23 mouse cellular contexts compared by ENCODE assay signal in the genomic region with DNA sequence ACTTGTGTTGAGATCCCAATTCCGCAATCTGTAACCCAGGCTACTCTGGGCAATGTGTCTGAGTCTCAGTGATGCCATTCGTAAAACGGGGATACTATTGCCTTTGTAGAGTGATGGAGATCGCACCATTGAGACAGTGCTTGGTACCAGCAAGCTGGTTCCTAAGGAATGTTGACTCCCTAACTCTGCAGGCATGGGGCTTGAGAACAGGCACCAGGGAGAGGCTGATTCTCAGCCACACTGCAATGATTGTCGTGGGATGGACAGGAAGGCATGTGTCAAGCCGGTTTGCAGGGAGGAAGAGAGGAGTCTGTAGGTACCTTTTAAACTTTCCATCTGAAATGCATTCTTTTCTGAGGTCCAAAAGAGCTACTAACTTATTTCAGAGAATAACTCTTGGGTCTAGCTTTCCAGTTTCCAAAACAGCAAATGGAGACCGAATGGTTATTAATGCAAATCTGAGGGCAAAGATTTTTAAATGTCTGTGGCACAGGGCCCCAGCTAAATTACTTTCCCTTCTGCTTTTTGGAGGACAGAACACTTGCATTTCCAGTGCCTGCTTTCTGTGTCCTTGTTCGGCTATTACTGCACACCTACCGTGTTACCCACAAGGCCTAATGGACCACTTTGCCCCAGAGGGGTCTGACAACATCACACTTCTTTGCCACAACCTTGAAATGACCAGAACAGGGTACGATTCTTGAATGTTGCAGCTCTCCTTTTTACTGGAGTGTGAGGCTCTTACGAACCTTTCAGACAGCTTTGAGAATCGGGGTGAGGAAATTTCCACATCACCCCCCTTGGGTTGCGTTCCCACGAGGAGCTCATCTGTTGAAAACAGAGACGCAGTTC. TPM values are rescaled to one million over a fixed set of nuclear protein-coding genes. Genes with fewer than 3 reads are reported as not detected.
DNase-seq lines count a peak whose midpoint lies in the region; ATAC-seq and TF ChIP-seq lines count a peak whose summit lies in the region.
"Had no signal": no experiment of that assay in that cellular context is flagged by ENCODE, and none has a peak within 500 bp of the region (broad histone marks: within the 10 kb centered on the region; RNA-seq: fewer than 3 reads in every experiment).

No protein-coding gene starts in this region.

- no peak overlapping the region for H3K27ac ChIP-seq in kidney, embryonic 14.5 days (ENCODE audit: low read depth, low read length)
- no peak overlapping the region for H3K27ac ChIP-seq in CH12.LX (ENCODE audit: insufficient read depth, low read depth)
- H3K27ac ChIP-seq: embryonic facial prominence, embryonic 12.5 days; forebrain, embryonic 12.5 days; heart, embryonic 13.5 days had no signal

- peaks cover 44% of the 10 kb centered on the region for H3K9me3 ChIP-seq in kidney, embryonic 14.5 days (ENCODE audit: control insufficient read depth, low read length)
- H3K9me3 ChIP-seq in CH12.LX (replicated peaks; ENCODE audit: low read length): peaks cover 26% of the 10 kb centered on the region

- no peaks in the 10 kb centered on the region for H3K79me2 ChIP-seq in CH12.LX (replicated peaks; ENCODE audit: control insufficient read depth, extremely low read depth, insufficient read depth, poor library complexity, severe bottlenecking)

- H3K4me2 ChIP-seq in kidney, embryonic 14.5 days (replicated peaks; ENCODE audit: low read depth, low read length): no peak overlapping the region
- peak overlapping the region; percentile 14 for H3K4me2 ChIP-seq in CH12.LX (ENCODE audit: insufficient read depth, low read depth, poor library complexity, severe bottlenecking)
- H3K4me2 ChIP-seq: embryonic facial prominence, embryonic 12.5 days; forebrain, embryonic 12.5 days; heart, embryonic 13.5 days had no signal

- WGBS in kidney, embryonic 14.5 days: 80% methylated on average over 15 of the region's 15 CpGs

- no peak overlapping the region for H3K4me3 ChIP-seq in kidney, embryonic 14.5 days (ENCODE audit: low read length)
- peak overlapping the region in 1 of 3 experiments; percentile 5 for H3K4me3 ChIP-seq in CH12.LX (replicated peaks in 1 of 3; ENCODE audit: low read depth in 2 of 3, low read length in 2 of 3, poor library complexity in 1 of 3)
- H3K4me3 ChIP-seq: embryonic facial prominence, embryonic 12.5 days; forebrain, embryonic 12.5 days; heart, embryonic 13.5 days had no signal

- TF ChIP-seq POLR2A in CH12.LX (IDR thresholded peaks at IDR 0.05; ENCODE audit: low read depth, low read length): no peak

- in situ Hi-C loops in CH12.LX (cut with MboI; ENCODE audit: low pct_ligation_motif_present, low pct_unique_long_range_greater_than_20kb, low sequenced_read_pairs): loop anchor here (10.0 to 25.0 kb wide), 2 partner anchors 149 to 321 kb away; a partner anchor contains a TSS

- peak; percentile 17 for DNase-seq in kidney, postnatal 14 days
- DNase-seq in A20 (ENCODE audit: low read depth, low spot score) (peak; percentile 97), CH12.LX (ENCODE audit: extremely low read depth) (peak; percentile 90)
- no peak for DNase-seq in cerebellum, adult 11-12 months
- no peak for DNase-seq in thymus, postnatal 10 days (ENCODE audit: low spot score in 2 of 2)
- DNase-seq: adrenal gland, adult 2 months; adrenal gland, postnatal 36 days; cerebellum, adult 8-10 months; cerebellum, postnatal 14 days had no signal

- peak in 1 of 2 experiments; percentile 4; a peak in 1 of 4 replicates for TF ChIP-seq CTCF in CH12.LX (conservative IDR thresholded peaks at IDR 0.05 in 1 of 2, IDR thresholded peaks at IDR 0.05 in 1 of 2; ENCODE audit: low read depth in 2 of 2, low read length in 2 of 2)

- dilution Hi-C loops in CH12.LX (cut with MboI; ENCODE audit: extremely low pct_ligation_motif_present, extremely low pct_unique_long_range_greater_than_20kb, low sequenced_read_pairs): no loop called here

- no peak overlapping the region for H3K9ac ChIP-seq in kidney, embryonic 14.5 days (ENCODE audit: low read depth, low read length)
- H3K9ac ChIP-seq in CH12.LX (ENCODE audit: insufficient read depth, low read depth): no peak overlapping the region
- H3K9ac ChIP-seq: embryonic facial prominence, embryonic 12.5 days; forebrain, embryonic 12.5 days; heart, embryonic 13.5 days had no signal

- peak; percentile 97 for TF ChIP-seq EP300 in CH12.LX (IDR thresholded peaks at IDR 0.05; ENCODE audit: low read length)

- H3K27me3 ChIP-seq in kidney, embryonic 14.5 days (ENCODE audit: control insufficient read depth, insufficient read depth, low read length): no peaks in the 10 kb centered on the region
- peaks cover 81% of the 10 kb centered on the region for H3K27me3 ChIP-seq in CH12.LX (replicated peaks)
- H3K27me3 ChIP-seq: embryonic facial prominence, embryonic 12.5 days; forebrain, embryonic 12.5 days; heart, embryonic 13.5 days had no signal

- no peak for TF ChIP-seq RAD21 in CH12.LX (IDR thresholded peaks at IDR 0.05; ENCODE audit: low read depth, low read length)

- ATAC-seq in kidney, embryonic 14.5 days (ENCODE audit: low FRiP score, low TSS enrichment): no peak
- peak; percentile 43 for ATAC-seq in megakaryocyte, adult 5-6 weeks (ENCODE audit: poor library complexity, severe bottlenecking)
- no peak for ATAC-seq in erythroblast, adult 5-6 weeks (replicated peaks; ENCODE audit: low FRiP score, poor library complexity, severe bottlenecking)
- ATAC-seq: CD4-positive, CD25-positive, alpha-beta regulatory T cell, adult 4 months; inflammation-experienced regulatory T-cells, adult 6 months had no signal

- H3K36me3 ChIP-seq in kidney, embryonic 14.5 days (ENCODE audit: control insufficient read depth, insufficient read depth, low read length): no peaks in the 10 kb centered on the region
- H3K36me3 ChIP-seq in CH12.LX (replicated peaks in 1 of 2; ENCODE audit: control insufficient read depth in 1 of 2, insufficient read depth in 1 of 2, low read length in 1 of 2): no peaks in the 10 kb centered on the region
- H3K36me3 ChIP-seq: embryonic facial prominence, embryonic 12.5 days; forebrain, embryonic 12.5 days; heart, embryonic 13.5 days had no signal

- no peaks in the 10 kb centered on the region for H3K4me1 ChIP-seq in kidney, embryonic 14.5 days (ENCODE audit: control insufficient read depth, insufficient read depth, low read length)
- H3K4me1 ChIP-seq in CH12.LX (ENCODE audit: control insufficient read depth in 1 of 2, insufficient read depth in 2 of 2): peaks cover 13 to 22% of the 10 kb centered on the region in 2 experiments
- H3K4me1 ChIP-seq: embryonic facial prominence, embryonic 12.5 days; forebrain, embryonic 12.5 days; heart, embryonic 13.5 days had no signal

TF ChIP-seq in CH12.LX, 34 proteins besides CTCF, POLR2A, EP300 and RAD21 (continues in another document):
- no peak for TF ChIP-seq ZMIZ1 (IDR thresholded peaks at IDR 0.05; ENCODE audit: low read depth, low read length)
- TF ChIP-seq KAT2A (IDR thresholded peaks at IDR 0.05; ENCODE audit: insufficient replicate concordance, low read length): no peak
- TF ChIP-seq UBTF (IDR thresholded peaks at IDR 0.05; ENCODE audit: low read depth, low read length): no peak
- TF ChIP-seq ZC3H11A (IDR thresholded peaks at IDR 0.05; ENCODE audit: low read depth, low read length): no peak
- TF ChIP-seq USF2 (conservative IDR thresholded peaks at IDR 0.05; ENCODE audit: low read depth, low read length): no peak
- no peak for TF ChIP-seq CHD1 (IDR thresholded peaks at IDR 0.05; ENCODE audit: low read depth, low read length)
- no peak for TF ChIP-seq PAX5 (IDR thresholded peaks at IDR 0.05; ENCODE audit: low read length)
- TF ChIP-seq TCF12 (IDR thresholded peaks at IDR 0.05; ENCODE audit: low read depth, low read length): peak; percentile 83
- peak; percentile 76 for TF ChIP-seq MAZ (IDR thresholded peaks at IDR 0.05; ENCODE audit: low read depth, low read length)
- 0 out of 2 replicates have a peak, but pooled peaks have one; percentile 29 for TF ChIP-seq ELF1 (IDR thresholded peaks at IDR 0.05; ENCODE audit: low read depth, low read length)
- TF ChIP-seq CHD2 (IDR thresholded peaks at IDR 0.05; ENCODE audit: low read length): peak; percentile 36; the same call in 1 of the 2 replicates
- no peak for TF ChIP-seq GABPA (IDR thresholded peaks at IDR 0.05; ENCODE audit: insufficient replicate concordance, low read depth, low read length)
- TF ChIP-seq USF1 (IDR thresholded peaks at IDR 0.05; ENCODE audit: low read depth, low read length): no peak
- TF ChIP-seq MXI1 (IDR thresholded peaks at IDR 0.05; ENCODE audit: low read depth, low read length): peak; percentile 32; the same call in 1 of the 2 replicates
- peak; percentile 99 for TF ChIP-seq MAFK (IDR thresholded peaks at IDR 0.05; ENCODE audit: insufficient replicate concordance, low read length)
- TF ChIP-seq E2F4 (IDR thresholded peaks at IDR 0.05; ENCODE audit: insufficient replicate concordance, low read depth, low read length): no peak

RNA-seq across cellular contexts. Expression of a gene that starts 6.1 kb away (rescaled TPM):
- not detected in 2 replicates for polyA plus RNA-seq in kidney, embryonic 14.5 days (2014; fragmentation: Nextera tagmentation; extraction: Ambion mirVana)
- total RNA-seq in CH12.LX (2012; rRNA removed) (not detected in 2 replicates), CH12.LX (2014; rRNA removed) (not detected in 2 replicates)
- not detected in 2 replicates for polyA plus RNA-seq in CH12.LX (2012; ENCODE audit: insufficient read length, low read depth)
- total RNA-seq in megakaryocyte, adult 5-6 weeks (2015): not detected in 2 replicates
- not detected in 2 replicates for total RNA-seq in megakaryocyte, adult 5-6 weeks (2017)
- not detected in 2 replicates for total RNA-seq in erythroblast, adult 5-6 weeks (2015; ENCODE audit: low replicate concordance)
- total RNA-seq in erythroblast, adult 5-6 weeks (2017; ENCODE audit: low replicate concordance): not detected in 2 replicates
- total RNA-seq: adrenal gland, adult 2 months; adrenal gland, postnatal 36 days; gastrocnemius, adult 8-10 months; gastrocnemius, postnatal 4 days; heart, postnatal 36 days had no signal
- polyA plus RNA-seq: adrenal gland, adult 2 months; CD4-positive, CD25-positive, alpha-beta regulatory T cell, adult 4 months; embryonic facial prominence, embryonic 12.5 days; forebrain, embryonic 12.5 days; heart, postnatal 0 days; hindbrain, embryonic 11.5 days; inflammation-experienced regulatory T-cells, adult 6 months had no signal

RNA-seq across cellular contexts. Expression of a gene that starts 6.2 kb away (rescaled TPM):
- 98.2 and 175 TPM in 2 replicates for polyA plus RNA-seq in kidney, embryonic 14.5 days (2014; fragmentation: Nextera tagmentation; extraction: Ambion mirVana)
- total RNA-seq in CH12.LX (2012; rRNA removed) (65.2 and 69.8 TPM in 2 replicates), CH12.LX (2014; rRNA removed) (74.1 and 80.8 TPM in 2 replicates)
- 64.8 and 67.6 TPM in 2 replicates for polyA plus RNA-seq in CH12.LX (2012; ENCODE audit: insufficient read length, low read depth)
- total RNA-seq in megakaryocyte, adult 5-6 weeks (2015): 99.8 and 112 TPM in 2 replicates
- total RNA-seq in megakaryocyte, adult 5-6 weeks (2017): 174 and 189 TPM in 2 replicates
- 66.9 and 89.5 TPM in 2 replicates for total RNA-seq in erythroblast, adult 5-6 weeks (2015; ENCODE audit: low replicate concordance)
- 110 and 133 TPM in 2 replicates for total RNA-seq in erythroblast, adult 5-6 weeks (2017; ENCODE audit: low replicate concordance)

RNA-seq across cellular contexts. Expression of a gene that starts 56.8 kb away (rescaled TPM):
- 1.4 TPM in 2 replicates for polyA plus RNA-seq in kidney, embryonic 14.5 days (2014; fragmentation: Nextera tagmentation; extraction: Ambion mirVana)
- 0.13 and 0.17 TPM in 2 replicates for total RNA-seq in CH12.LX (2012; rRNA removed)
- total RNA-seq in CH12.LX (2014; rRNA removed): not detected in 2 replicates
- 0.78 and 1.0 TPM in 2 replicates for polyA plus RNA-seq in CH12.LX (2012; ENCODE audit: insufficient read length, low read depth)
- 0.47 and 1.2 TPM in 2 replicates for total RNA-seq in megakaryocyte, adult 5-6 weeks (2015)
- 0.28 and 0.37 TPM in 2 replicates for total RNA-seq in megakaryocyte, adult 5-6 weeks (2017)
- total RNA-seq in erythroblast, adult 5-6 weeks (2015; ENCODE audit: low replicate concordance): 1.7 TPM in 1 of 2 replicates, not detected in the other
- 0.17 and 0.70 TPM in 2 replicates for total RNA-seq in erythroblast, adult 5-6 weeks (2017; ENCODE audit: low replicate concordance)
- total RNA-seq: gastrocnemius, adult 8-10 months; heart, postnatal 36 days had no signal
- polyA plus RNA-seq: cortical plate, adult 2 months had no signal

Comparison
In these comparisons a context has a peak if more than half of its experiments do, and no peak if none do; other contexts are left out.
1. DNase-seq: peak in kidney, postnatal 14 days (single experiment), A20 (single experiment) and CH12.LX (single experiment); none in cerebellum, adult 11-12 months (single experiment) and thymus, postnatal 10 days (0 of 2).